Mouse (Mus musculus) adipocyte (in vitro differentiated cells): ENCODE results near the gene Trim33.

Experiments used
- DNase-seq: peaks from one replicate; pipeline ENCODE4 v3.0.0-alpha.2; 2016; ENCODE audit warnings: low spot score

The Trim33 gene

DNA sequence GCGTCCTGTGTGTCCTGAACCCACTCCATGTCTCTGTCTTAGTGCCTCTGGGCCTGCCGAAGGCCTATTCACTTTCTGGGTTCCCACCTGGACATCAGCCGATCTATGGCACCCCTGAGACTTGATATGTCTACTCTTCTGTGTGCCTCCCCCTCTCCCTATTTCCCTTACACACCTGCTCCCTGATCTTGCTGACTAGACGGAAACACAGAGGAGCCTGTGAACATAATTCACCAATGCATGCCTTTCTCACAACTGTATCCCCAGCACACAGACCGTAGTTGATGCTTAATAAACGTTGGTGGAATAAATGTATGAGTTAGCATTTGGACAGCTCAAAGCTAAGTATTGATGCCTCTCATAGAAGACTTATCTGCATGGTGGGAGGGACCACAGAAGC, 121.7 kb downstream of the Trim33 start:
- no peak for DNase-seq

DNA sequence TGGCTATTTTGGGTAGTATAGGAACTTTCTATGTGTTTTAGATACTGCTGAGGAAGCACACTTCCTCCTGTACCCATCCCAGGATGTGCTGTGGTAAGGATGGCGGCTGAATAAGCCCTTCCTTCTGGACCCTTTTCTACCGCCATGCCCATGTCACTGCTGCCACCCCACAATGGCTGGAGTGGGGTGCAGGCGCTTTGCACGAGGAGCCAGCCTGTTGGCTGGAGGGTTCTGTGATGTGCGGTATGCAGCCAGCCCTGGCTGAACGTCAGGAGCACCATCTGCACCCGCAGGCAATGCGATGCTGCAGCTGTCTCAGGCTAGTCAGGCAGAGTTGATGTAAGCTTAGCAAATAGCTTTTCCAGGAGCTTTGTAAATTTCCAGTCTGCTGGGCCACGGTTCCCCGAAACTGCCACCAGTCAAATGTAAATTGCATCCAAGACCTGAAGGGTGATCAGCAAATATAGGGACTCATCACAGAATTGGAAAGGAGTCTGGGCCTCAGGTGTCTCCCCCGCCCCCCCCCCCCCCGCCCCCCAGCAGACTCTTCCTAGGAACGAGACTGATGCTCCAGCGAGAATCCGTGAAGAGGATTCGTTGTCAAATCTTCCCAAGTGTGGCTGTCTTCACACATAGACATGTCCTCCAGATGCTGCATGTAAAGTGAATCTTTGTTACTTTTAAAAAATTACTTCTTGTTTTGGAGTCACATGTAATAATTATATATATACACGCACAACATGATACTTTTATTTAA, 122.4 kb downstream of the Trim33 start:
- no peak for DNase-seq

DNA sequence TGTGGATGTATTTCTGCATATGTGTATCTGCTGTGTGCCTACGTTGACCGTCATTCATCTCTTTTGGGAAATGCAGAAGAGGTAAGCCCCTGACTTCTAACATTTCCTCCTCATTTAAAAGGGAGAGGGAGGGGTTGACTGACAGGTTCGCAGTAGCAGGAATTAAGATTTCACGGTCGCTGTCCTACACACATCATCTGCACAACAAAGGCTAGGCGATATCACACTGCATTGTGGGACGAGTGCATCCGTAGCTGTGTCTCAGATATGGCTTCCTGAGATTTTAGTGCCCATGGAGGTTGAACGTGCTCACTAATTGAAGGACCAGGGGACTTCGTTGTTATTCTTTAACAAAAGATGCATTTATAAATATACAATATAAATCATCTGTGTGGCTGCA, 123.1 kb downstream of the Trim33 start:
- DNase-seq = no peak

DNA sequence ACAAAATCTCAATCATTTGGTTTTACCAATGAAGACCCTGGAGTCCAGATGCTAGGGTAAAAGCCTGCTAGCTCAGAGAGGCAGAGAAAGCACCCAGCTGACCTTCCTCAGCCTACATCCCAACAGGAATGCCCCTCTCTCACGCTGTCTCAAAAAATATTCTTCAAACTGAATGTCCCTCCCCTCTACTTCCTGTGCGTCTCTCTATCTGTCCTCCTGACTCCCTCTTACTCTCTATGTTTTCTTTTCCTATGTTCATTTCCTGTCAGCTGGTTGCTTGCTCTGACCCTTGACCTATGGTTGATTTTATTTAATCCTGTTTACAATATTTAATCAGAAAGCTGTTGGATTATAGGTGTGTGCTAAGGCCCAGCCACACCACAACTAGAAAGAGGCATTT, 126.0 kb downstream of the Trim33 start:
- DNase-seq = no peak

DNA sequence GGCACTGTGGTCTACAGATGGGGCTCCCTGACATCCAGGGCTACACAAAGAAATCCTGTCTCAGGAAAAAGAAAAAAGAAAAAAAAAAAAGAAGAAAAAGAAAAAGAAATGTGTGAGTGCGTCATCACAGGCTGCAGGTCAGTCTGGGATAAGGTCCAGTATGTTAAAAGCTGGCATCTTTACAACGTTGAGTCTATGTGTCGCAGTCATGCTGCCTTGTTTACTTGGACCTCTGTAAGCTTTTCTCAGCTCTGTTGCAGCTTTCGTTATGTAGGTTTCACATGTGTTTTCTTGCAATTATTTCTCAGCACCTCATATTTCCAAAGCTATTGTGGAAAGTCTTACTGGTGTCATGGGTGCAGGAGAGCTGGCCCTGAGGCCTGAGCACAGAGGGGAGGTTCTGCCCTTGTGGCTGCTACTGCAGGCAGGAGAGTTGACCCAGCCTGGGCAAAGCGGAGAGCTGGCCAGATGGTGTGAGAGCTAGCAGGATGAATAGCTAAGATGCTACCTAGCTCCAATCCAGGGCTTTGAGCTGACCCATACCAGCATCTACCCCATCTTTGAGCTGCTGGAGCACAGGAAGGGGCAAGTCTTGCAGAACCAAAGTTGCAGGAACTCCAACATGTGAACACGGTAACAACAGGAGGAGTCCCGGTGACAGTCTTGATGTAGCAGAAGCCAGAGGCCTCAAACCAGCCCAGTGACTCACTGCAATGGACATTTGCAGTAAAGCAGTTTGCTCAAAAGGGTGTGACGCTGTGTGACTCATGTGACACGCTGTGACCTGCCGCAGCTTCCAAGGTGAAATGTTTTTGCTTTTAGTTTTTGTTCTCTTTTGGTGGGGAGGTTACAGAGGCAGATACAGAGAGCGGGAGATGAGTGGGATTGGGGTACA, 127.0 kb downstream of the Trim33 start:
- peak; percentile 45 for DNase-seq
